Mouse (Mus musculus) hindbrain, embryonic 12.5 days (tissue): ENCODE results near the gene Cux2. TPM values are rescaled to one million over a fixed set of nuclear protein-coding genes. Genes with fewer than 3 reads are reported as not detected.
A peak's percentile ranks its signal among the peaks of the same experiment; 100 is the strongest.

Source experiments
- ATAC-seq: fragments of 200-750 bp; cut with Nextera tagmentation; 2 replicates; pipeline ENCODE4 v1.8.0; 2017; ENCODE audit warnings: moderate TSS enrichment; ENCODE audit not compliant: low FRiP score
- H3K27ac ChIP-seq: fragments of 300-500 bp; sonication (generic); 2 replicates; pipeline ENCODE4 v1.5.1; 2016; ENCODE audit warnings: mild to moderate bottlenecking
- H3K27me3 ChIP-seq: fragments of 300-500 bp; sonication (generic); 2 replicates; pipeline ENCODE4 v1.6.1; 2016; ENCODE audit warnings: mild to moderate bottlenecking
- H3K36me3 ChIP-seq: fragments of 300-500 bp; sonication (generic); 2 replicates; pipeline ENCODE4 v1.6.1; 2016; ENCODE audit warnings: mild to moderate bottlenecking
- H3K4me1 ChIP-seq: fragments of 300-500 bp; sonication (generic); 2 replicates; pipeline ENCODE4 v1.6.1; 2016
- H3K4me2 ChIP-seq: fragments of 300-500 bp; sonication (generic); replicated peaks from 2 replicates; pipeline ENCODE4 v1.6.1; 2016; ENCODE audit warnings: mild to moderate bottlenecking
- H3K4me3 ChIP-seq: fragments of 300-500 bp; sonication (generic); 2 replicates; pipeline ENCODE4 v1.5.1; 2016; ENCODE audit warnings: mild to moderate bottlenecking
- H3K9ac ChIP-seq: fragments of 300-500 bp; sonication (generic); 2 replicates; pipeline ENCODE4 v1.6.1; 2016; ENCODE audit warnings: mild to moderate bottlenecking, moderate library complexity
- H3K9me3 ChIP-seq: fragments of 300-500 bp; sonication (generic); replicated peaks from 2 replicates; pipeline ENCODE4 v1.6.1; 2016; ENCODE audit warnings: mild to moderate bottlenecking
- WGBS: fragments of 180-500 bp; shearing (Covaris S2); methylation state at CpG from one replicate; pipeline ENCODE4 v1.1.7; 2016; 5-methylcytosine and 5-hydroxymethylcytosine counted together
- polyA plus RNA-seq: library from polyadenylated mRNA; unstranded; fragments of >200 nt; fragmentation: Nextera tagmentation; extraction: Ambion mirVana; gene quantifications from 2 replicates; pipeline ENCODE4 v1.2.1, GENCODE M21; 2016

Gene Cux2
- polyA plus RNA-seq, 1 experiment from 2014 or later, result 25.7 TPM

DNA sequence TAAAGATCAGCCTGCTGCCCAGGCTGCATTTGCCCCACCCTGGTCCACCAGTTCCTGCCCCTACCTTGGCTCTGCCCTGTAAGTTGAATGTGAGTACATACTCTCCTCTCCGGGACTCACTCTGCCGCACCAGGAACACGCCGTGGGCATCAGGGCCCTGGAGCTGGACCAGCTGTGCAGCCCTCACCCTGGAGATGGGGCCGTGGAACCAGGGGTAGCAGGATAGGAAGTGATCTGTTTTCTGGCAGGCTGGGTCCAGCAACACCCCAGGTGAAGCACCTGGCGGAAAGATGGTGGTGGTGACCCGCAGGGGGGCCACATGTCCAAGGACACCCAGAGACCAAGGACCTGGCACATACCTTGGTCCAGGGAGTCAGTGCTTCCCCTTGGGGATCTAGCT is 231.5 kb downstream of the Cux2 start:
- H3K27ac ChIP-seq, result no peak overlapping the region
- H3K9me3 ChIP-seq, result no peaks in the 10 kb centered on the region
- no peak for ATAC-seq
- H3K9ac ChIP-seq, result no peak overlapping the region
- no peaks in the 10 kb centered on the region for H3K4me1 ChIP-seq
- H3K36me3 ChIP-seq, result peaks cover 57% of the 10 kb centered on the region
- no peaks in the 10 kb centered on the region for H3K27me3 ChIP-seq
- no peak overlapping the region for H3K4me3 ChIP-seq
- 92% methylated on average over 7 of the region's 7 CpGs for WGBS
- H3K4me2 ChIP-seq, result no peak overlapping the region

DNA sequence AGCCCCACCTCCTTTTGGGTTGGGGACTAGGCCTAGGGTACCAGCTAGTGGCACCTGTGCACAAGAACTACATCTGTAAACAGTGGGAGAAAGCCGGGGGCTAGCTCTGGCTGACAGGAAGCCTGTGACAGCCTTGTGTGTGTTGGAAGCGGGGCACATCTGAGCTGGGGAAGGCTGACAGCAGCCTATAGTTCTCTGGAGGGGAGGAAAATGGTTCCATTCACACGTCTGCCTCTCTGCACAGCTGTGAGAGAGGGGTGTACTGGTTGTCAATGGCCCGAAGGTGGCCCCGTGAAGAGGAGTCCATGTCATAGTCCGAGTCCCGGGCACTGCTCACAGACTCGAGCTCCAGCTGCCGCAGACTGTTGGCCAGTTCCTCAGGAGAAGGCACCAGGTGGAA is 232.4 kb downstream of the Cux2 start:
- ATAC-seq, result no peak
- Histone ChIP-seq H3K9ac (no peak overlapping the region), H3K4me2 (no peak overlapping the region), H3K4me3 (no peak overlapping the region), H3K9me3 (no peaks in the 10 kb centered on the region), H3K4me1 (no peaks in the 10 kb centered on the region), H3K27ac (no peak overlapping the region), H3K27me3 (no peaks in the 10 kb centered on the region), H3K36me3 (peaks cover 65% of the 10 kb centered on the region)
- WGBS, result 91% methylated on average over 9 of the region's 9 CpGs

GRCm38 (mm10) chr5:121816611-121817010 is 233.3 kb downstream of the Cux2 start:
- Histone ChIP-seq H3K4me1 (no peaks in the 10 kb centered on the region), H3K27ac (no peak overlapping the region), H3K9ac (no peak overlapping the region), H3K9me3 (no peaks in the 10 kb centered on the region), H3K27me3 (no peaks in the 10 kb centered on the region), H3K4me2 (no peak overlapping the region), H3K36me3 (peaks cover 74% of the 10 kb centered on the region), H3K4me3 (no peak overlapping the region)
- 96% methylated on average over 2 of the region's 2 CpGs for WGBS
- ATAC-seq, result no peak

DNA sequence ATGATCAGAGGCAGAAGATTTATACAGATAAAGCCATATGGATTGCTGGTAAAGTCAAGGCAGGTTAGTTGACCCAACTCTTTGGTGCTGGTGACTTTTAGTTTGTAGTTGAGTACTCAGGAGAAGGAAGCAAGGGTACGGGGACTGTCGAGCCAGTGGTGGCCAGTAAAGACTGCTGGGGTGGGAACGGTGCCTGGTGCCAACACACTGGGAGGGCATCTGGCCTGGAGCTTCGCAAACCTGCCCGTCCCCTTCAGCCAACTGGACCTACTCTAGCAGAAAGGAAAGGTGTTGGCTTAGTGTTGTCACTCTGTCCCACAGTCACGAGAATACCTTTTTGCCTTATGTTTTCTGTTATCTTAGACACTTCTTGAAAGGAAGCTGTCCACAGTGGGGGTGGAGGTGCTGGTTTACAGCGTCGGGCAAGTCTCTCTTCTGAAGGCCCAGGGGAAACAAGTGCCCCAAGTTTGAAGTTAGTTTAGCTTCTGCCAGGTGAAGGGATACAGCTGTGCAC is 234.0 kb downstream of the Cux2 start:
- 92% methylated on average over 8 of the region's 8 CpGs for WGBS
- Histone ChIP-seq H3K27ac (no peak overlapping the region), H3K9ac (no peak overlapping the region), H3K4me2 (no peak overlapping the region), H3K4me3 (no peak overlapping the region), H3K36me3 (peaks cover 81% of the 10 kb centered on the region), H3K27me3 (no peaks in the 10 kb centered on the region), H3K4me1 (no peaks in the 10 kb centered on the region), H3K9me3 (no peaks in the 10 kb centered on the region)
- ATAC-seq, result no peak

GRCm38 (mm10) chr5:121815067-121815466 is 234.8 kb downstream of the Cux2 start:
- Histone ChIP-seq H3K4me2 (no peak overlapping the region), H3K9ac (no peak overlapping the region), H3K27ac (no peak overlapping the region), H3K36me3 (peaks cover 88% of the 10 kb centered on the region), H3K27me3 (no peaks in the 10 kb centered on the region), H3K4me1 (no peaks in the 10 kb centered on the region), H3K9me3 (no peaks in the 10 kb centered on the region), H3K4me3 (no peak overlapping the region)
- WGBS, result 73% methylated on average over 3 of the region's 3 CpGs
- no peak for ATAC-seq

DNA sequence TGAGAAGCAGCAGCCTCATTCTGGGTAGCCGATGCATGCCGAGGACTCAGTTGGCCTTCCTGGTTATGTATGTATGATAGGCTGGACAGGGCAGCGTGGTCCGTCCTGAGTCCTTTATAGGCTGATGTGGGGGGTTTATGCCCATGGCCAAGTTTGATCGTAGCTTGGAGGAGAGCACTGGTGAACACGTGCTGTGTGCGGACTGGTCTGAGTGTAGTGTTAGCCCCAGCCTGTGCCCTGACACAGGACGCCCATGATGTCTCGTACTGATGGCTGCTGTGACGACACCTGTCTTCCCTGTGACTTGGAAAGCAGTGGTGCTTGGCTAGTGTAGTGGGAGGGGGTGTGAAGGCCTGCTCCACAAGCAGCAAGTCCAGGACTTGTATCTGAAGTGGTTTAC is 236.2 kb downstream of the Cux2 start:
- ATAC-seq, result no peak
- 94% methylated on average over 10 of the region's 10 CpGs for WGBS
- no peak overlapping the region for H3K4me3 ChIP-seq
- H3K4me1 ChIP-seq, result no peaks in the 10 kb centered on the region
- H3K36me3 ChIP-seq, result peaks cover 81% of the 10 kb centered on the region
- no peaks in the 10 kb centered on the region for H3K9me3 ChIP-seq
- H3K4me2 ChIP-seq, result no peak overlapping the region
- no peaks in the 10 kb centered on the region for H3K27me3 ChIP-seq
- H3K9ac ChIP-seq, result no peak overlapping the region
- no peak overlapping the region for H3K27ac ChIP-seq

GRCm38 (mm10) chr5:121812526-121813243 is 237.2 kb downstream of the Cux2 start:
- H3K4me3 ChIP-seq, result no peak overlapping the region
- no peak overlapping the region for H3K27ac ChIP-seq
- H3K27me3 ChIP-seq, result no peaks in the 10 kb centered on the region
- peaks cover 71% of the 10 kb centered on the region for H3K36me3 ChIP-seq
- no peak for ATAC-seq
- H3K9me3 ChIP-seq, result no peaks in the 10 kb centered on the region
- H3K4me1 ChIP-seq, result no peaks in the 10 kb centered on the region
- no peak overlapping the region for H3K9ac ChIP-seq
- 91% methylated on average over 7 of the region's 7 CpGs for WGBS
- no peak overlapping the region for H3K4me2 ChIP-seq

GRCm38 (mm10) chr5:121811485-121811931 is 238.4 kb downstream of the Cux2 start:
- peaks cover 59% of the 10 kb centered on the region for H3K36me3 ChIP-seq
- H3K9ac ChIP-seq, result no peak overlapping the region
- H3K27ac ChIP-seq, result no peak overlapping the region
- H3K4me2 ChIP-seq, result no peak overlapping the region
- ATAC-seq, result no peak
- 91% methylated on average over 5 of the region's 5 CpGs for WGBS
- no peaks in the 10 kb centered on the region for H3K9me3 ChIP-seq
- H3K4me3 ChIP-seq, result no peak overlapping the region
- H3K27me3 ChIP-seq, result no peaks in the 10 kb centered on the region
- no peaks in the 10 kb centered on the region for H3K4me1 ChIP-seq

- peaks cover 49% of the 10 kb centered on the region for H3K36me3 ChIP-seq
- WGBS, result 86% methylated on average over 17 of the region's 17 CpGs
- no peak for ATAC-seq
These were observed 239.4 kb downstream of the Cux2 start for GRCm38 (mm10) chr5:121810331-121811151.

GRCm38 (mm10) chr5:121809667-121810224 is 240.2 kb downstream of the Cux2 start:
- Histone ChIP-seq H3K4me2 (no peak overlapping the region), H3K36me3 (peaks cover 52% of the 10 kb centered on the region), H3K27me3 (no peaks in the 10 kb centered on the region), H3K9me3 (no peaks in the 10 kb centered on the region), H3K9ac (no peak overlapping the region), H3K4me1 (no peaks in the 10 kb centered on the region), H3K27ac (no peak overlapping the region), H3K4me3 (no peak overlapping the region)
- no peak for ATAC-seq
- 80% methylated on average over 5 of the region's 5 CpGs for WGBS

More at GRCm38 (mm10) chr5:121810331-121811151, 239.4 kb downstream of the Cux2 start:
- no peak overlapping the region for H3K27ac ChIP-seq
- no peak overlapping the region for H3K9ac ChIP-seq
- no peaks in the 10 kb centered on the region for H3K9me3 ChIP-seq
- H3K4me1 ChIP-seq, result no peaks in the 10 kb centered on the region
- H3K4me2 ChIP-seq, result no peak overlapping the region
- H3K4me3 ChIP-seq, result no peak overlapping the region
- H3K27me3 ChIP-seq, result no peaks in the 10 kb centered on the region

DNA sequence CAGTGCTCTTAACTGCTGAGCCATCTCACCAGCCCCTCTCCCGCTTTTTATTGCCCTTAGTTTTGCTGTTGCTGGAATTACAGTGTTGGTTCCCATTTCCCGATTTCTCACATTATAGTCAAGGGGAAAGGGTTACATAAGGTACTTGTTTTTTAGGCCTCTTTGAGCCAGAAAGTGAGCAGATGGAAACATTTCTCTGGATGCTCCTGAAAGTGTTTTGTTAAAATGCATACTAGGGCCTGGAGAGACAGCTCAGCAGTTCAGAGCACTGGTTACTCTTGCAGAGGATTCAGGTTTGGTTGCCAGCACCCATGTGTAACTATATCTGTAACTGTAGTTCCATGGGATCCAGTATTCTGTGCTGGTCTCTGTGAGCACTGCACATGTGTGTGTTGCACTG is 241.7 kb downstream of the Cux2 start:
- Histone ChIP-seq H3K4me1 (no peaks in the 10 kb centered on the region), H3K27ac (no peak overlapping the region), H3K27me3 (no peaks in the 10 kb centered on the region), H3K9me3 (no peaks in the 10 kb centered on the region), H3K9ac (no peak overlapping the region), H3K36me3 (peaks cover 54% of the 10 kb centered on the region), H3K4me3 (no peak overlapping the region), H3K4me2 (no peak overlapping the region)
- 92% methylated on average over 2 of the region's 2 CpGs for WGBS
- ATAC-seq, result no peak

GRCm38 (mm10) chr5:121807186-121807585 is 242.7 kb downstream of the Cux2 start:
- Histone ChIP-seq H3K4me1 (no peaks in the 10 kb centered on the region), H3K4me3 (no peak overlapping the region), H3K9ac (no peak overlapping the region), H3K27me3 (no peaks in the 10 kb centered on the region), H3K9me3 (no peaks in the 10 kb centered on the region), H3K27ac (0 out of 2 replicates have a peak overlapping the region, but pooled peaks have one; percentile 23), H3K4me2 (no peak overlapping the region), H3K36me3 (peaks cover 54% of the 10 kb centered on the region)
- 91% methylated on average over 3 of the region's 3 CpGs for WGBS
- ATAC-seq, result no peak
